Mouse (Mus musculus) heart, adult 9 months (tissue): ENCODE data around the gene Tmem63c.

ENCODE experiments used
- DNase-seq, 2 experiments: peaks; one replicate each; pipeline ENCODE4 v3.0.0; 2022; ENCODE audit warnings: low spot score in 2 of 2

Gene Tmem63c

GRCm38 (mm10) chr12:87000840-87001176, 20.3 kb upstream of the Tmem63c start:
- no peak for DNase-seq

GRCm38 (mm10) chr12:87002209-87002608, 18.9 kb upstream of the Tmem63c start:
- DNase-seq: no peak

- no peak for DNase-seq
These were observed 18.3 kb upstream of the Tmem63c start for GRCm38 (mm10) chr12:87002815-87003214.

GRCm38 (mm10) chr12:87003606-87004005, 17.5 kb upstream of the Tmem63c start:
- no peak for DNase-seq

GRCm38 (mm10) chr12:87004596-87004995, 16.5 kb upstream of the Tmem63c start:
- no peak for DNase-seq

DNA sequence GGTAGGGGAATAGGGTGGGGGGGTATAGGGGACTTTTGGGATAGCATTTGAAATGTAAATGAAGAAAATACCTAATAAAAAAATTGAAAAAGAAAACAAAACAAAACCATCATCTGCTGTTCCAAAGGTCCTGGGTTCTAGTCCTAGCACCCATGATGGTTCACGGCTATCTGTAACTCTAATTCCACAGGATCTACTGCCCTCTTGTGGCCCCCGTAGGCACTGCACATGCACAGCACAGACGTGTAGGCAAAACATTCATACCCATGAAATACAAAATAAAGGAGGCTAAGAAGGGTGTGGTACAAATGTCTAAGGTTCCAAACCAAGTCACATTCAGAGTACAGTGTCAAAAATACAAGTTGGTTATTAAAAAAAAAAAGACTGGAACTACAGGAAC, 4.1 kb upstream of the Tmem63c start:
- no peak for DNase-seq

GRCm38 (mm10) chr12:87018756-87019155, 2.4 kb upstream of the Tmem63c start:
- DNase-seq: no peak

DNA sequence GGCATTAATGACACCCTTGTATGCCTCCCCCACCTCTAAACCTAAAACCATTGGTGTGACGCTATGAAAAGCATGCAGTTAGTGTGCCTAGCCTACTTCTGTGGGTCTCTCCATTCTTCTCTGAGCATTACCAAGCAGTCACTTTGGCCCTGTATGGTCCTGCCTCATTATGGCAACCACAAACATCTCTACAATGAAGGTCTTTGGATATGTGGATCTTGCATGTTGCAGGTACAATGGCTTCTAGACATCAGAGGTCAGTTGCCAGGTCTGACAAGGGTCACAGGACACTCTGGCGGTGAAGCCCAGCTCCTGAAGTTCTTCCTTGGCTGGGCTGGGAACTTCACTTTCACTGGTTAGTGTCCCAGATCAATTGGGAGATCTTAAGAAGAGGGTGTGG, 866 bp downstream of the Tmem63c start:
- DNase-seq: no peak

- no peak for DNase-seq
These were observed 2.3 kb downstream of the Tmem63c start for GRCm38 (mm10) chr12:87023456-87023855.

- DNase-seq: no peak
These were observed 5.2 kb downstream of the Tmem63c start for GRCm38 (mm10) chr12:87026109-87026870.

DNA sequence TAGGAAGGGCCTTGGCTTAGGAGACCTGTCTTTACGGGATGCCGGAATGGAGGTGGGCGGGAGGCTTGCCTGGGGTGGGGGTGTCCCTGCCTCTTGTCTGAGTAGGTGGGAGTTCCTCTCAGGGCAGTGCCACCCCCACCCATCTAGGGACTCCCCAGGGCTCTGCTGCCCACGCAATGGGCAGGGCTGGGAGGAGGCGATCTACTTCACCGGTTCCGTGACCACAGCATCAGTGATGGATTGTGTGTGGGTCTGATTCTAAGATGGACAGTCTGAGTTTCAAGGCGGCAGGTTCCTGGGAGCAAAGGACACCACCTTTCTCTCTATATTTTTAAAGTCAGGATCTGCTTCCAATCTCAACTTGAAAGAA, 5.7 kb downstream of the Tmem63c start:
- no peak for DNase-seq

- DNase-seq: no peak
These were observed 6.3 kb downstream of the Tmem63c start for GRCm38 (mm10) chr12:87027391-87027790.

DNA sequence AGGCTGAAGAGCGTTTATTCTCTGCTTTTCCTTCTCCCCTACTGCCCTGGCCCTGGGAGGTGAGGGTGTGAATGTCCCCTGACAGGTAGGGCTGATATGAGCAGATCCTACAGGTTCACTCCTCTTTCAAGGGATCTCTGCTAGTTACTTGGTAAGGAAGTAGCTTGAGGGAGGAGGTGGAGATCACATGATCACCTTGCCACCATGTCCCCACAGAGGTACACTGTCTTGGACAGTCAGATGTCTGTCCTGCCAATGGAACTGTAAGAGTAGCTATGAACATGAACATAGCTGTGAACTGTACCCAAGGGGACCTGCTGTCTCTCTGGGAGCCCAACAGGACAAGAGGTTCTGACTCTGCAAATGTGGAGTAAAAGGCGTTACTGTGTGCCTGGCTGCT, 6.9 kb downstream of the Tmem63c start:
- DNase-seq: no peak

DNA sequence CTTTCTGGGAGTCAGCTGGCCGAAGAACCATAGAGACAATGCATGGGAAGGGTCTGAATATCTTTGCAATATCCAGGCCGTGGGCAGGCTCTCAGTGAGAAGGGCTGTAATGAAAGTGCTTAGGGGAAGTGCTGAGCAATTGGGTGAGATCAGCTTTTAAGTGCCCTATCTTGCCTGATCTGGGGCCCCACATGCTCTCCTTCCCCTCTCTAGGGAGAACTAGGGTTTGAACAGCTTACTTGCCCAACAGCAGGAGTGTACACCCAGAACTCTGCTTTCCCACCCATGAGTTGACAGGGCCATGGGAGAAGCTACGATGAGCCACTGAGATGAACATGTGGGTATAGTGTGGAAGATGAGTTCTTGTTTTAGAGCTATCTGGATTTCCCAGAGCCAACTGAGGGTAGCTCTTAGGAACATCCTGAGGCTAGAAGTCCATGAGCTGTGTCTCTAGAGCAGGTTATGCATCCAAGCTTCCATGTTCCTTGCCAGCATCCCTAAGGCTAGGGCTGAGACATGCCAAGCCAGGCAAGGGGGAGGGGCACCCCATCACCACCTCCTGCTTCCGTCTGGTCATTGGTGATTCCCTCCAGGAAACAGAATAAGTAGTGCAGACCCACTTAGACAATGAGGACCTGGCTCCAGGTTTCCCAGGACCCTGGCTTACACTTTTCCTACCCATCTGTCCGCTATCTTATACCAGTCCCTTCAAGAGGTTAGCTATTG, 8.3 kb downstream of the Tmem63c start:
- no peak for DNase-seq

- DNase-seq: peak; percentile 61 to 74
These were observed 10.1 kb downstream of the Tmem63c start for GRCm38 (mm10) chr12:87031163-87031763.

- DNase-seq: no peak
These were observed 15.5 kb downstream of the Tmem63c start for GRCm38 (mm10) chr12:87036631-87037030.

DNA sequence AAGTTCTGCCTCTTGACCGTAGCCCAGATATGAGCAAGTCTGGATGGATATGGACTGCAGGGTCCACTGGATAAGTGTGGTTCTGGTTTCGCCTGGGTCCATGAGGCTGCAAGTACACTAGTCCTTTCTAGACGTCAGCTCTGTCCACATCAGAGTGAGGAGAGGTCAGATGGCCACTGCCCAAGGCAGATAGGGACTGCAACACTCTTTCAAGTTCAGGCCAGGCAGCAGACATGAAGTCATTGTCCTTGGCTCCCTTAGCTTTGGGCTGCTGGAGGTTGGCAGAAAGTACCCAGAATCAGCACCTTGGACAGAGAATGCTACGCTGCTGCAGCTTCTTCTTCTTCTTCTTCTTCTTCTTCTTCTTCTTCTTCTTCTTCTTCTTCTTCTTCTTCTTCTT, 19.0 kb downstream of the Tmem63c start:
- no peak for DNase-seq

DNA sequence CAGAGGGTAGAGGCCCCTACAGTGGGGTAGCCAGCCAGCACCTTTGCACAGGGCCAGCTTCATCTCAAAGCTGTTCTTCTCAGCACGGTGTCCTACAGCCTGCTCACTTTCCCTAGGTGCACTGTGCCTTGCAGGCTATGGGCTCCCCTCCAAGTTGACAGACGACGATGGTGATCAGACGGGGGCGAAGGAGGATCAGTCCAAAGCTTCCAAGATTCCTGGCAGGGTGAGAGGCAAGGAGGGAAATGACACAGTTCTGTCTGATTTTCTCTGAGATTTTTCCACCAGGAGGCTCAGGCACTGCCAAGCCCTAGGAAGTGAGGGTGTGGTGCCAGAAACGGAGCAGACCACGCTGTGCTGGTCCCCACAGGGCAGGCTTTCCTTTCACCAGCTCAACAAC, 19.7 kb downstream of the Tmem63c start:
- no peak for DNase-seq

DNA sequence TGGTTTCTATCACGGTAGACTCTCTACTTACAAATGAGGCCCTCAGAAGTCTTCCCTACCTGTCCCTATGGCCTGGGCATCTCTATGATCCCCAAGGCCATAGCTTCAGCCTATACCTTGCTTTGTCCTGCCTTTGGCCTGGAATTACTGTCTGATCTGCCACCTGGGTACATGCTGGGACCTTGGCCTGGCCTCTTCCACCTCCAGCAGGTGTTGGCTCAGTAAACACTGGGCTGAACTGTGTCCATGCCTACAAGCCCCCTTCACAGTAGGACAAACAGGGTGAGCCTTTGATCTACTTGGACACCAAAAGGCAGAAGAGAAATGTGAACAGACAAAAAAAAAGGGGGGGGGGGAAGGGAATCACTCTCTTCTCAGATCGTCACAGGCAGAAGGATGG, 21.3 kb downstream of the Tmem63c start:
- no peak for DNase-seq

GRCm38 (mm10) chr12:87043221-87043620, 22.1 kb downstream of the Tmem63c start:
- DNase-seq: no peak

DNA sequence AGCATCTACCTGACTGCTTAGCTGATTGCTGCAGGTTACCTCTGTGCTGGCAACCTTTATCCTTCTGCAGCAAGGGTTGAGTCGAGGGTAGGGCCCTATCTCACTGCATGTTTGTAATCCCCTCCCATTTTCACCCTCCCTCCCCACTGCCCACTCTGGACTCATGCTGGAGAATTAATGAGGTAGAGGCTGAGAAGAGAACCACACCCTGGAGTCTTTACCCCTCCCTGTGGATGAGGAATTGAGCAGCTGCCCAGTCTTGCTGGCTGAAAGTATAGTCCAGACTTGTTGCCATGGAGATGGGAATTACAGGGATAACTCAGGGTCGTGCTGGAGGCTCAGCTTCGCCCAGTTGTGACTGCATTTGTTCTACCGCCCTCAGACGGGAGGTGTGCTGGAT, 23.6 kb downstream of the Tmem63c start:
- DNase-seq: no peak

DNA sequence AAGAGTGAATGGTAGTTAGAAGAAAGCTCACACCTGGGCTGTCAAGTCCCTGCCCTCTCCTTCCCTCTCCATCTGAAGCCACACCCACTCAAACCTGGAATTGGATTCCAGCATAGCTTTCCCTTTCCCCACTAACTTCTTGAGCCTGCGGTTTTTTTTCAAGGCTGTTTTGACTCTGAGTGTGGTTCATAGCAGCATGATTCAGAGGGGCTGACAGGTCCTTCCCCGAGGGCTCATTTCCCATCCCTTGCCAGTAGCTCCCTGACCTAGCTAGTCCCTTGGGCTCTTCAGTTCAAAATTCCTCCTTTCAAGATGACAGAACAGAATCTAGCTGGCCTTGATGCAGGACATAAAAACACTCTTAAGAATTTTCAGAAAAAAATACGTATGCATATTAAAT, 26.4 kb downstream of the Tmem63c start:
- no peak for DNase-seq

DNA sequence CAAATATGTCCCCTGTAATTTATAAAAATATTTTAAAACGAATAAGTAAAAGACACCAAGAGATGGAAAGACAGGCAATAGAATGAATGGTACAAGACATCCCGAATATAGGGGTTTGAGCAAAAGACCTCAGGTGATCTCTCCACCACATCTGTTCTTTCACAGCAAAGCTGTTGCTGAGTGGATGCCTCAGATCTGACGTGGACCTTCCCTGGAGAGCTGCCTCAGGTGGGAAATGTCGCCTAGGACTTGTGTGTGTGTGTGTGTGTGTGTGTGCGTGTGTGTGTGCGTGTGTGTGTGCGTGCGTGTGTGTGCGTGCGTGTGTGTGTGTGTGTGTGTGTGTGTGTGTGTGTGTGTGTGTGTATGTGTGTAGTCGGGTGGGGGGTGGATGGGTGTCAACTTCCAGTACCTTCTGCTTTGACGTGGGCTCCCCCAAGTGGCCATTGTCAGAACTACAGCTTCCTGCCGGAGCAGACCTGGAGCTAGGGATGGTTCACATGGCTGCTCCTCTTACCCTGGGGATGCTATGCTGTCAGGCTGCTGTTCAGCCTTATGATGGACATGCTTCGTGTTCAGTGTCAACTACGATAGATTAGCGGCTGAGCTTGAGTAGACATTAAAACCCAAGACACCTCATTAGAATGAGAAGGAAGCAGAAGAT, 31.7 kb downstream of the Tmem63c start:
- peak; percentile 53 to 71 for DNase-seq
